Mouse (Mus musculus): ENCODE results near the gene Ftsj1. TPM values are rescaled to one million over a fixed set of nuclear protein-coding genes. Genes with fewer than 3 reads are reported as not detected.
A peak's percentile ranks its signal among the peaks of the same experiment; 100 is the strongest.

Ftsj1 gene
- total and polyA plus RNA-seq, 2 experiments from 2014 or later, result 35.4 to 39.6 TPM

GRCm38 (mm10) chrX:8223473-8223872 lies 28.7 kb downstream of the Ftsj1 start:
- DNase-seq (ENCODE audit: low spot score) (no peak), ATAC-seq (ENCODE audit: low FRiP score) (no peak)
- no peak for TF ChIP-seq CTCF (IDR thresholded peaks at IDR 0.05)
- H3K27ac ChIP-seq (ENCODE audit: low read depth, low read length), result no peak overlapping the region
- H3K9me3 ChIP-seq (ENCODE audit: low read length), result no peaks in the 10 kb centered on the region
- H3K4me3 ChIP-seq (ENCODE audit: low read depth, low read length), result no peak overlapping the region
- H3K4me2 ChIP-seq (ENCODE audit: low read depth, low read length, poor library complexity, severe bottlenecking), result no peak overlapping the region
- no peaks in the 10 kb centered on the region for H3K4me1 ChIP-seq (ENCODE audit: insufficient read depth, low read length)
- WGBS, result 90% methylated on average over 7 of the region's 7 CpGs
- no peaks in the 10 kb centered on the region for H3K36me3 ChIP-seq (ENCODE audit: insufficient read depth, low read length)
- H3K9ac ChIP-seq (replicated peaks; ENCODE audit: low read length, poor library complexity, severe bottlenecking), result no peak overlapping the region
- H3K27me3 ChIP-seq (ENCODE audit: insufficient read depth, low read length), result no peaks in the 10 kb centered on the region

- ATAC-seq (ENCODE audit: low FRiP score) (no peak), DNase-seq (ENCODE audit: low spot score) (no peak)
- 59% methylated on average over 7 of the region's 7 CpGs for WGBS
- Histone ChIP-seq H3K27me3 (ENCODE audit: insufficient read depth, low read length) (no peaks in the 10 kb centered on the region), H3K4me1 (ENCODE audit: insufficient read depth, low read length) (no peaks in the 10 kb centered on the region), H3K36me3 (ENCODE audit: insufficient read depth, low read length) (no peaks in the 10 kb centered on the region), H3K9me3 (ENCODE audit: low read length) (no peaks in the 10 kb centered on the region), H3K27ac (ENCODE audit: low read depth, low read length) (no peak overlapping the region), H3K4me3 (ENCODE audit: low read depth, low read length) (no peak overlapping the region), H3K4me2 (ENCODE audit: low read depth, low read length, poor library complexity, severe bottlenecking) (no peak overlapping the region), H3K9ac (replicated peaks; ENCODE audit: low read length, poor library complexity, severe bottlenecking) (no peak overlapping the region)
- no peak for TF ChIP-seq CTCF (IDR thresholded peaks at IDR 0.05)
Observed at GRCm38 (mm10) chrX:8222678-8223421, 29.4 kb downstream of the Ftsj1 start.

DNA sequence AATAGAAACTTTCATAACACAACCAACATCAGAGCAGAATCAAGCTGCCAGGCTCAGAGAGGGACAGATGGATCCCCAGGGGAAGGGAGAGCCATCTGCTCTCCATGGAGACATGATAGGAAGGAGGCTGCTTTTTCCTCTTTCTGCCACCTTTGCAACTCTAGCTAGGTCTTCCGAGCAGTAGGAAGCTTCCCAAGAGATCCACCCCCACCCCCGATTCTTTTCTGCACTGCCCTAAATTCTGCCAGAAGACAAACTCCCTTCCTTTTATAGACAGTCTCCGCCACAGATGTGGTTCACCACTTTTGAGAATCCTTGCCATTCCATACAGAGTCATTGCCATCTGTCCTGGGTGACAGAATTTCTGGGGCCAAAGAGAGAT lies 29.9 kb downstream of the Ftsj1 start:
- Histone ChIP-seq H3K9me3 (ENCODE audit: low read length) (no peaks in the 10 kb centered on the region), H3K4me3 (ENCODE audit: low read depth, low read length) (no peak overlapping the region), H3K27ac (ENCODE audit: low read depth, low read length) (no peak overlapping the region), H3K4me1 (ENCODE audit: insufficient read depth, low read length) (no peaks in the 10 kb centered on the region), H3K4me2 (ENCODE audit: low read depth, low read length, poor library complexity, severe bottlenecking) (no peak overlapping the region), H3K9ac (replicated peaks; ENCODE audit: low read length, poor library complexity, severe bottlenecking) (no peak overlapping the region), H3K36me3 (ENCODE audit: insufficient read depth, low read length) (no peaks in the 10 kb centered on the region), H3K27me3 (ENCODE audit: insufficient read depth, low read length) (no peaks in the 10 kb centered on the region)
- DNase-seq (ENCODE audit: low spot score), result peak; percentile 3
- 67% methylated on average over 3 of the region's 3 CpGs for WGBS
- no peak for ATAC-seq (ENCODE audit: low FRiP score)
- no peak for TF ChIP-seq CTCF (IDR thresholded peaks at IDR 0.05)

DNA sequence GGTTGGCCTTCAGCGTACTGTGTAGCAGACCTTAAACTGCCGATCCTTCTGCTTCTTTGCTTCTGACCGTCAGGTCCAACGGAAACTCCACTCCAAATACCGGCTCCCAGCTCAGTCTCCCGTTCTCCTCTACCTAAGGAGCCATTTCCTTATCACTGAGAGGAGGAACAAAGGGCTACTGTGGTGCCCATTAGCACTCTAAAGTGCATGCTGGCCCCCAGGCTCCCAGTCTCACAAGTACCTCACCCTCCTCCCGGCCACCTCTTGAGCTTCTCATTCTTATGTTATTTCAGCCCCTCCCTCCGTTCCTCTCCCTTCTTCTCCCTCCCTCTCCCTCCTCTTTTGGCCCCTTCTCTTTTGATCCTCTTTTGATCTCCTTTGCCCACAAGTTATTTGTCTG lies 32.6 kb downstream of the Ftsj1 start:
- no peak for ATAC-seq (ENCODE audit: low FRiP score)
- Histone ChIP-seq H3K4me1 (ENCODE audit: insufficient read depth, low read length) (no peaks in the 10 kb centered on the region), H3K27me3 (ENCODE audit: insufficient read depth, low read length) (no peaks in the 10 kb centered on the region), H3K9me3 (ENCODE audit: low read length) (no peaks in the 10 kb centered on the region), H3K4me3 (ENCODE audit: low read depth, low read length) (no peak overlapping the region), H3K36me3 (ENCODE audit: insufficient read depth, low read length) (no peaks in the 10 kb centered on the region), H3K4me2 (ENCODE audit: low read depth, low read length, poor library complexity, severe bottlenecking) (no peak overlapping the region), H3K27ac (ENCODE audit: low read depth, low read length) (no peak overlapping the region), H3K9ac (replicated peaks; ENCODE audit: low read length, poor library complexity, severe bottlenecking) (no peak overlapping the region)
- no peak for DNase-seq (ENCODE audit: low spot score)
- 32% methylated on average over 8 of the region's 8 CpGs for WGBS
- no peak for TF ChIP-seq CTCF (IDR thresholded peaks at IDR 0.05)

DNA sequence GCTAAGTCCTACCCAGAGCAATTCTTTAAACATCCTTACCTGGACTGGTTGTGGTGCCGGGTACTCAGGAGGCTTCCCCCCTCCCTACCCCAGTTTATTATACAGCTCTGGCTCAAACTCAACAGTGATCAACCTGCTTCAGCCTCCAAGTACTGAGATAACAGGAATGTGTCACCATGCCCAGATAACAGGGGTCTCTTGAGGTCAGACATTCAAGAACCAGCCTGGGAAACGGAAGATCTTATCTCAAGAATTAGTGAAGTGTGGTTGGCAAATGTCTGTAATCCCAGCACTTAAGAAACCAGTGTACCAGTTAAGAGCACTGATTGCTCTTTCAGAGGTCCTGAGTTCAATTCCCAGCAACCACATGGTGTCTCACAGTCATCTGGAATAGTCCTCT lies 34.1 kb downstream of the Ftsj1 start:
- WGBS, result 56% methylated on average over 2 of the region's 2 CpGs
- H3K27ac ChIP-seq (ENCODE audit: low read depth, low read length), result no peak overlapping the region

DNA sequence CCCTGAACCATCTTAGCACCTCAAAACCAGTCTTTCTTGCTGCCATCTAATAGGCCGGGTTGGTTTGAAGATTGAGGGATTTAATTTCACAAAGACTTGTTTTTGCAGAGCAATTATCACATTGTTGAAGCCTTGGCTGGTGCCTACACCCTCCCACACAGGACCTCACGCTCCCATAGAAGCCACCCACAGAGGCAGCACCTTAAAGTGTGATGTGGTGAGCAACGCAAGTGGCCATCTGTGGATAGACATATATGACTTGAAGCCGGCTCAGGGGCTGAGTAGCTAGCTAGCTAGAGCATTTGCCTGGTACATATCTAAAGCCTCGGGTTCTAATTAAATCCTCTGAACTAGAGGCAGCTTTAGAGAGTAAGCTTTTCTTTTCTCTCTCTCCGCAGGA lies 34.8 kb downstream of the Ftsj1 start:
- H3K4me3 ChIP-seq (ENCODE audit: low read depth, low read length), result no peak overlapping the region
- no peak overlapping the region for H3K27ac ChIP-seq (ENCODE audit: low read depth, low read length)
- TF ChIP-seq CTCF (IDR thresholded peaks at IDR 0.05), result no peak
- H3K4me1 ChIP-seq (ENCODE audit: insufficient read depth, low read length), result no peaks in the 10 kb centered on the region
- no peak for ATAC-seq (ENCODE audit: low FRiP score)
- no peak overlapping the region for H3K9ac ChIP-seq (replicated peaks; ENCODE audit: low read length, poor library complexity, severe bottlenecking)
- H3K27me3 ChIP-seq (ENCODE audit: insufficient read depth, low read length), result no peaks in the 10 kb centered on the region
- no peaks in the 10 kb centered on the region for H3K9me3 ChIP-seq (ENCODE audit: low read length)
- no peak for DNase-seq (ENCODE audit: low spot score)
- 43% methylated on average over 6 of the region's 6 CpGs for WGBS
- no peak overlapping the region for H3K4me2 ChIP-seq (ENCODE audit: low read depth, low read length, poor library complexity, severe bottlenecking)
- H3K36me3 ChIP-seq (ENCODE audit: insufficient read depth, low read length), result no peaks in the 10 kb centered on the region

More for the DNA sequence above, 34.1 kb downstream of the Ftsj1 start:
- Histone ChIP-seq H3K9me3 (ENCODE audit: low read length) (no peaks in the 10 kb centered on the region), H3K4me3 (ENCODE audit: low read depth, low read length) (no peak overlapping the region), H3K27me3 (ENCODE audit: insufficient read depth, low read length) (no peaks in the 10 kb centered on the region), H3K4me2 (ENCODE audit: low read depth, low read length, poor library complexity, severe bottlenecking) (no peak overlapping the region), H3K36me3 (ENCODE audit: insufficient read depth, low read length) (no peaks in the 10 kb centered on the region), H3K4me1 (ENCODE audit: insufficient read depth, low read length) (no peaks in the 10 kb centered on the region), H3K9ac (replicated peaks; ENCODE audit: low read length, poor library complexity, severe bottlenecking) (no peak overlapping the region)
- TF ChIP-seq CTCF (IDR thresholded peaks at IDR 0.05), result no peak
- DNase-seq (ENCODE audit: low spot score) (no peak), ATAC-seq (ENCODE audit: low FRiP score) (no peak)
